Mouse (Mus musculus) cerebellum, postnatal 10 days (tissue): Measurements from ENCODE around the gene Gpn2.
A peak's percentile ranks its signal among the peaks of the same experiment; 100 is the strongest.

Experiments used
- DNase-seq, 2 experiments: peaks; one replicate each; pipeline ENCODE4 v3.0.0; 2021; ENCODE audit warnings: mixed read lengths in 2 of 2

Gene Gpn2

GRCm38 (mm10) chr4:133596084-133596483, 11.9 kb downstream of the Gpn2 start:
- DNase-seq, result no peak

- DNase-seq, result no peak
Observed at GRCm38 (mm10) chr4:133598616-133599015, 14.5 kb downstream of the Gpn2 start.

GRCm38 (mm10) chr4:133599116-133599515, 15.0 kb downstream of the Gpn2 start:
- no peak for DNase-seq

- DNase-seq, result peak; percentile 81 to 83
Observed at GRCm38 (mm10) chr4:133599571-133600073, 15.5 kb downstream of the Gpn2 start.

- DNase-seq, result no peak
Observed at GRCm38 (mm10) chr4:133600306-133600705, 16.1 kb downstream of the Gpn2 start.

- DNase-seq, result peak; percentile 50 to 67
Observed at GRCm38 (mm10) chr4:133601721-133602218, 17.6 kb downstream of the Gpn2 start, which contains the start of gene Sfn. TSS of gene Sfn (minus strand) at chr4:133602168.

- DNase-seq, result no peak
Observed at GRCm38 (mm10) chr4:133603056-133603455, 18.9 kb downstream of the Gpn2 start.

GRCm38 (mm10) chr4:133604175-133604574, 20.0 kb downstream of the Gpn2 start:
- DNase-seq, result no peak

- DNase-seq, result no peak
Observed at GRCm38 (mm10) chr4:133604856-133605255, 20.7 kb downstream of the Gpn2 start.

- no peak for DNase-seq
Observed at GRCm38 (mm10) chr4:133605330-133605729, 21.2 kb downstream of the Gpn2 start.

GRCm38 (mm10) chr4:133607284-133607683, 23.1 kb downstream of the Gpn2 start:
- no peak for DNase-seq

GRCm38 (mm10) chr4:133609719-133610118, 25.6 kb downstream of the Gpn2 start:
- peak; percentile 86 to 87 for DNase-seq

- DNase-seq, result peak in 1 of 2 experiments; percentile 37
Observed at GRCm38 (mm10) chr4:133611815-133612214, 27.7 kb downstream of the Gpn2 start.

- no peak for DNase-seq
Observed at GRCm38 (mm10) chr4:133612416-133612815, 28.3 kb downstream of the Gpn2 start.

GRCm38 (mm10) chr4:133613026-133613425, 28.9 kb downstream of the Gpn2 start:
- no peak for DNase-seq

GRCm38 (mm10) chr4:133613867-133614266, 29.7 kb downstream of the Gpn2 start:
- no peak for DNase-seq

- DNase-seq, result peak in 1 of 2 experiments; percentile 41
Observed at GRCm38 (mm10) chr4:133614274-133614761, 30.2 kb downstream of the Gpn2 start.

GRCm38 (mm10) chr4:133615416-133615815, 31.3 kb downstream of the Gpn2 start:
- no peak for DNase-seq

GRCm38 (mm10) chr4:133617936-133618335, 33.8 kb downstream of the Gpn2 start:
- peak; percentile 53 to 71 for DNase-seq

GRCm38 (mm10) chr4:133619473-133620136, 35.4 kb downstream of the Gpn2 start:
- no peak for DNase-seq

GRCm38 (mm10) chr4:133620668-133621067, 36.5 kb downstream of the Gpn2 start:
- no peak for DNase-seq

- no peak for DNase-seq
Observed at GRCm38 (mm10) chr4:133622161-133622695, 38.1 kb downstream of the Gpn2 start.

GRCm38 (mm10) chr4:133624830-133625229, 40.7 kb downstream of the Gpn2 start:
- DNase-seq, result no peak

GRCm38 (mm10) chr4:133625621-133626071, 41.5 kb downstream of the Gpn2 start:
- DNase-seq, result peak; percentile 35 to 49
